Mouse (Mus musculus) cerebellum, adult 2 months (tissue): Measurements from ENCODE around the gene Tbc1d13. TPM values are rescaled to one million over a fixed set of nuclear protein-coding genes. Genes with fewer than 3 reads are reported as not detected.
"Not testable (repeated sequence)": the region's sequence is repeated elsewhere in the genome, so short reads cannot be mapped to it uniquely, and the experiment has no call there.

ENCODE experiments used
- DNase-seq, 2 experiments: peaks; one replicate each; pipeline ENCODE4 v3.0.0; 2021
- H3K27ac ChIP-seq: fragments of 200-500 bp; 2 replicates; pipeline ENCODE4 v1.5.1; 2012; ENCODE audit warnings: low read length, control low read depth, inconsistent platforms; ENCODE audit not compliant: insufficient read depth
- H3K27me3 ChIP-seq: fragments of 200-500 bp; 2 replicates; pipeline ENCODE4 v1.6.1; 2012; ENCODE audit warnings: inconsistent platforms, mild to moderate bottlenecking, low read length, moderate library complexity; ENCODE audit not compliant: control insufficient read depth, insufficient read depth
- H3K4me1 ChIP-seq: fragments of 200-500 bp; 2 replicates; pipeline ENCODE4 v1.6.1; 2011; ENCODE audit warnings: low read length; ENCODE audit not compliant: control insufficient read depth, insufficient read depth
- H3K4me3 ChIP-seq: fragments of 200-500 bp; replicated peaks from 2 replicates; pipeline ENCODE3; 2011; ENCODE audit warnings: mild to moderate bottlenecking, low read depth, low read length, control low read depth; ENCODE audit not compliant: insufficient read depth
- CTCF ChIP-seq: fragments of 200-500 bp; IDR thresholded peaks from 2 replicates; pipeline ENCODE4 v1.5.1; 2011; ENCODE audit warnings: low read depth, mild to moderate bottlenecking, control low read depth, low read length, moderate library complexity, borderline replicate concordance; ENCODE audit not compliant: insufficient read depth
- POLR2A ChIP-seq: fragments of 200-500 bp; IDR thresholded peaks from 2 replicates; pipeline ENCODE4 v1.6.1; 2011; ENCODE audit warnings: low read length, control low read depth, borderline replicate concordance; ENCODE audit not compliant: insufficient read depth
- WGBS: fragments of 180-500 bp; shearing (Covaris S2); methylation state at CpG from one replicate; pipeline ENCODE4 v1.1.7; 2018; 5-methylcytosine and 5-hydroxymethylcytosine counted together
- polyA plus RNA-seq: library from polyadenylated mRNA; depleted of rRNA; stranded (reverse); fragments of >200 nt; gene quantifications from 2 replicates; pipeline ENCODE4 v1.2.3, GENCODE M21; 2012

The Tbc1d13 gene
- polyA plus RNA-seq, 1 experiment = 58.2 TPM

GRCm38 (mm10) chr2:30122766-30123165 lies 10.8 kb upstream of the Tbc1d13 start:
- Histone ChIP-seq H3K27me3 (no peaks in the 10 kb centered on the region), H3K4me1 (peaks cover 32% of the 10 kb centered on the region), H3K27ac (no peak overlapping the region), H3K4me3 (peak overlapping the region; percentile 98)
- TF ChIP-seq CTCF (no peak), POLR2A (no peak)
- 69% methylated on average over 5 of the region's 5 CpGs for WGBS
- no peak for DNase-seq

- peaks cover 32% of the 10 kb centered on the region for H3K4me1 ChIP-seq
- peak overlapping the region; percentile 98 for H3K4me3 ChIP-seq
- H3K27me3 ChIP-seq = no peaks in the 10 kb centered on the region
- TF ChIP-seq CTCF = no peak
- no peak for TF ChIP-seq POLR2A
- under 1% methylated on average over 40 of the region's 44 CpGs for WGBS
- DNase-seq = no peak
- peak overlapping the region; percentile 97 for H3K27ac ChIP-seq
Observed at GRCm38 (mm10) chr2:30123729-30124471, 9.6 kb upstream of the Tbc1d13 start.

- TF ChIP-seq CTCF = no peak
- peak; percentile 93; the same call in 1 of the 2 replicates for TF ChIP-seq POLR2A
- WGBS = 5% methylated on average over 31 of the region's 31 CpGs
- Histone ChIP-seq H3K4me3 (peak within 1 kb of the TSS; percentile 98), H3K4me1 (peaks cover 26% of the 10 kb centered on the region), H3K27me3 (no peaks in the 10 kb centered on the region), H3K27ac (peak within 1 kb of the TSS; percentile 97)
- peak; percentile 96 for DNase-seq
Observed at GRCm38 (mm10) chr2:30124472-30125274, 8.9 kb upstream of the Tbc1d13 start, which contains the start of gene Zer1. Gene Zer1 (minus strand): TSS chr2:30124585.

GRCm38 (mm10) chr2:30128789-30129188 lies 4.8 kb upstream of the Tbc1d13 start:
- peak in 1 of 2 experiments; percentile 53 for DNase-seq
- H3K27me3 ChIP-seq = no peaks in the 10 kb centered on the region
- no peak overlapping the region for H3K4me3 ChIP-seq
- TF ChIP-seq POLR2A (no peak), CTCF (peak; percentile 34; the same call in 1 of the 2 replicates)
- peaks cover 3% of the 10 kb centered on the region; the same call in 1 of the 2 replicates for H3K4me1 ChIP-seq
- H3K27ac ChIP-seq = no peak overlapping the region
- WGBS = 31% methylated on average over 2 of the region's 2 CpGs

GRCm38 (mm10) chr2:30130156-30130555 lies 3.4 kb upstream of the Tbc1d13 start:
- TF ChIP-seq POLR2A (no peak), CTCF (no peak)
- Histone ChIP-seq H3K27ac (no peak overlapping the region), H3K27me3 (no peaks in the 10 kb centered on the region), H3K4me3 (no peak overlapping the region), H3K4me1 (peaks cover 2% of the 10 kb centered on the region; the same call in 1 of the 2 replicates)
- WGBS = 90% methylated on average over 4 of the region's 4 CpGs
- no peak for DNase-seq

- H3K27me3 ChIP-seq, H3K4me1 ChIP-seq, H3K4me3 ChIP-seq, DNase-seq, H3K27ac ChIP-seq: not testable (repeated sequence)
- WGBS = 59% methylated on average over 5 of the region's 5 CpGs
Observed at GRCm38 (mm10) chr2:30131240-30131639, 2.3 kb upstream of the Tbc1d13 start.

- Histone ChIP-seq H3K27me3 (no peaks in the 10 kb centered on the region), H3K4me3 (peak overlapping the region; percentile 65), H3K4me1 (peaks cover 3% of the 10 kb centered on the region; the same call in 1 of the 2 replicates), H3K27ac (peak overlapping the region; percentile 4; the same call in 1 of the 2 replicates)
- no peak for DNase-seq
- TF ChIP-seq CTCF (no peak), POLR2A (no peak)
- 10% methylated on average over 16 of the region's 16 CpGs for WGBS
Observed at GRCm38 (mm10) chr2:30132801-30133612, 539 bp upstream of the Tbc1d13 start.
